Mouse (Mus musculus) heart, adult 9 months (tissue): Measurements from ENCODE around the gene Olfr1036.
"Not testable (repeated sequence)": the region's sequence is repeated elsewhere in the genome, so short reads cannot be mapped to it uniquely, and the experiment has no call there.

Experiments
- DNase-seq, 2 experiments: peaks; one replicate each; pipeline ENCODE4 v3.0.0; 2022; ENCODE audit warnings: low spot score in 2 of 2

Gene Olfr1036

GRCm38 (mm10) chr2:86073692-86074091, at the start of gene Olfr1036:
Olfr1036 (plus strand) TSS chr2:86073992.
- not testable (repeated sequence) for DNase-seq

GRCm38 (mm10) chr2:86045561-86045960, 28.2 kb upstream of the Olfr1036 start, which contains the start of gene Olfr1034:
Olfr1034 (plus strand) TSS chr2:86045861.
- no peak for DNase-seq

- DNase-seq, result not testable (repeated sequence)
Observed at GRCm38 (mm10) chr2:86050777-86051176, 23.0 kb upstream of the Olfr1036 start.

GRCm38 (mm10) chr2:86063766-86064165, 10.0 kb upstream of the Olfr1036 start:
- not testable (repeated sequence) for DNase-seq

- DNase-seq, result no peak
Observed at GRCm38 (mm10) chr2:86070189-86070588, 3.6 kb upstream of the Olfr1036 start.

DNA sequence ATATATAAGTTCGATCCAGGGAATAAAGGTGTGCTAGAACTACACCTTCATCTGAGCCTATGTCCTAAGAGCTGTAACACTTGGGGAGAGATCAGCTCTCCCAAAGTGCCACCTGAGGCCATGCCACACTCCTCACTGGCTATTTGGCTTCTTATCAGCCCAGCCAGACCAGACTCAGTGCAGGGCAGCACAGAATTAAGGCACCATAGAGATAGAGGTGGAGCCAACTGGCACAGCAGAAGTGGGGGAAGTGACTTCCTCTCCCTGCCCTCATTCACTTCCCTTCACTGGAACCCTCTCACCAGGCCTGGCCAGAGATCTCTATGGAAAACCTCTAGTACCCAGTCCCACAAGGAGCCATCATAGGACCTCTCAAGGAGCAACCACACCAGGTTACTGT, 6.7 kb downstream of the Olfr1036 start:
- DNase-seq, result not testable (repeated sequence)

DNA sequence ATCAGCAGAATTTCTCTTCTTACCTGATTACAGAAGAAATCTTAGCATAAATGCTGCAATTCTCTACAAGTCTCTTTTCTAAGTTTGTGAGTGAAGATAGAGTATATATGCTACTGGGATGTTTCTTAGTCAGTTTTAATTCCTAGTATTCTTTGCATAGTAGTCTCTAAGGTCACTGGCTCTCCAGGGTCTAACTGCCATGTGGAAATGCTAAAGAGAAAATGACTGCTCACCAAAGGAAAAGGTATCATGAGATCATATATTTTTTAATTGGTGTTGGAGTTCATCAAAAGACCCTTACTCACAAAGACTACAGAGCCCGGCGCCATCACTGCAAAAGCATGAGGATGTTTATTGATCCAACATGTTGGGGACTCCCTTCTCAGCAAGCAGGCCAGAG, 13.5 kb downstream of the Olfr1036 start, which contains the start of gene Olfr1037:
Olfr1037 (minus strand) TSS at position 101 of the 400 bp plus-strand sequence.
- no peak for DNase-seq
